Comparison of ENCODE assay signal across 15 mouse cellular contexts in the genomic region with DNA sequence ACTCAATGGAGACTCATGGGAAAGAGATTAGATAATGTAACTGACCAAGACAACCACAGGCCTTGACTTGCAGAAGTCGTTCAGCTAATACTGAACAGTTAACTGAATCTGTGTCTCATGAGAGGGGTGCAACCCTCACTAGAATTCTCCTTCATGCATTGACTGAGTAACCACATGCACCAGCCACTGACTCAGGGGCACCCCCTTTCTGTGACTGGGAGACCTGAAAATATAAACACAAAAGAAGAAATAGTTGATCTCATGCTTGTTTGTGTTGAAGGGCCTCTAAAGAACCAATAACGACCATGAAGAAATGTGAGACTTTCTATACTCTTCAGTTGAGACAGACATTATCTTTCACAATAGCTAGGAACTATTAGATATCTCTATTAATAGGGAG. TPM values are rescaled to one million over a fixed set of nuclear protein-coding genes. Genes with fewer than 3 reads are reported as not detected.
"Had no signal": no experiment of that assay in that cellular context is flagged by ENCODE, and none has a peak within 500 bp of the region (broad histone marks: within the 10 kb centered on the region; RNA-seq: fewer than 3 reads in every experiment).

No protein-coding gene starts in this region.

- H3K4me1 ChIP-seq: limb, embryonic 12.5 days; liver, embryonic 13.5 days; megakaryocyte, embryonic 14.5 days had no signal

- H3K9ac ChIP-seq: limb, embryonic 12.5 days; liver, embryonic 13.5 days; liver, postnatal 0 days had no signal

- DNase-seq: kidney, adult 9 months; kidney, postnatal 10 days; layer of hippocampus, postnatal 36 days; liver; liver, embryonic 13.5 days; liver, postnatal 0 days; lung, postnatal 10 days; right cerebral cortex, adult 18-20 months; right cerebral cortex, postnatal 25 days; thymus, postnatal 14 days had no signal

- H3K4me3 ChIP-seq: limb, embryonic 12.5 days; liver, embryonic 13.5 days; megakaryocyte, embryonic 14.5 days had no signal

- H3K27ac ChIP-seq: limb, embryonic 12.5 days; liver, embryonic 13.5 days; macrophage had no signal

- H3K36me3 ChIP-seq: limb, embryonic 12.5 days; liver, embryonic 13.5 days had no signal

- H3K4me2 ChIP-seq: limb, embryonic 12.5 days; liver, embryonic 13.5 days; midbrain, embryonic 11.5 days had no signal

- ATAC-seq: liver, postnatal 0 days; midbrain, embryonic 16.5 days had no signal

- H3K9me3 ChIP-seq: limb, embryonic 12.5 days; liver, embryonic 13.5 days had no signal

- H3K27me3 ChIP-seq: limb, embryonic 12.5 days; liver, embryonic 13.5 days; megakaryocyte, embryonic 14.5 days had no signal

RNA-seq across cellular contexts. Expression of a gene that starts 10.9 kb away (rescaled TPM):
- polyA plus RNA-seq: liver, postnatal 0 days; macrophage had no signal
